Mouse (Mus musculus): Measurements from ENCODE around the gene Pid1. TPM values are rescaled to one million over a fixed set of nuclear protein-coding genes. Genes with fewer than 3 reads are reported as not detected.

Gene Pid1
- polyA plus RNA-seq, 1 experiment from 2014 or later: 33.5 TPM

DNA sequence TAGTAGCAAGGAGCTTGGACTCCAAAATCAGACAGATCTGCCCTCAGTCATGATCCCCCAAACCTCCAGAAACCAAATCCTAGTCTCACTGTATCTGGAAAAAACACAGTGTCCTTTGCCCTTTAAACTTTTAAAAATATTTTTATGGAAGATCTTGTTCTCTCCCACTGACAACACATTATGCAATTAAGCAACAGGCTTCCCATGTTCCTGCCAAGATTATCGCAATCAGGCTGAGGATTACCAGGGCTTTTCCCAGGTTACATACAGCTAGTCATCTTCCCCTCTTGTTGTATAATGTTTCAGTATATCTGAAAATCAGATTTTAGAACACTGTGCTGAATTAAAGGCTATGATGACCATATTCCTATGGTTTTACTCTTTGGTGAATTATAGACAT lies 64.3 kb downstream of the Pid1 start:
- Histone ChIP-seq H3K4me2 (replicated peaks; ENCODE audit: low read depth, low read length) (no peak overlapping the region), H3K36me3 (ENCODE audit: control insufficient read depth, insufficient read depth, low read length) (no peaks in the 10 kb centered on the region), H3K4me1 (ENCODE audit: control insufficient read depth, insufficient read depth, low read length) (no peaks in the 10 kb centered on the region), H3K27ac (ENCODE audit: low read depth, low read length) (no peak overlapping the region), H3K27me3 (ENCODE audit: control insufficient read depth, insufficient read depth, low read length) (no peaks in the 10 kb centered on the region), H3K4me3 (ENCODE audit: low read length) (no peak overlapping the region), H3K9ac (ENCODE audit: low read depth, low read length) (no peak overlapping the region), H3K9me3 (ENCODE audit: control insufficient read depth, low read length) (no peaks in the 10 kb centered on the region)
- no peak for ATAC-seq (ENCODE audit: low FRiP score, low TSS enrichment)
- WGBS: 83% methylated on average over 1 of the region's 1 CpGs

DNA sequence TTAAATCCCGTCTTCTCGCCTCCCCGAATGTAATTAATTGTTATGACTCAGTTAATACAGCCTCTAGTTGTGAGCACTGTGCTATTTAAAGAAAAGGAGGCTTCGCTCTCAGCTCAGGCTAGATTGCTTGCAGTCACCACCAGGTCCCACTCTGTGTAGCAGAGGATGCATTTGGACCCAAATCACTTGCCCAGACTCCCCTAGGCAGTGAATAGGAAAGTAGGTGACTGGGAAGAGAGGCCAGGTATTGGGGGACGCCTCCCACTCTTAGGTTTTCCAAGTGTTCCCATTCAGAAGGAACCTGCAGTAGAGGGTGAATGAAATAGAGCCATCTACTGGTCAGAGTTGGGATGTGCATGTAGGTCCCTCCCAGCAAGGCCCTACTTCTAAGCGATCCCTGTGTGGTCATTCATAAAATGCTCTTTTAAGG lies 77.3 kb downstream of the Pid1 start:
- no peak overlapping the region for H3K27ac ChIP-seq (ENCODE audit: low read depth, low read length)
- no peaks in the 10 kb centered on the region for H3K36me3 ChIP-seq (ENCODE audit: control insufficient read depth, insufficient read depth, low read length)
- WGBS: 34% methylated on average over 6 of the region's 6 CpGs
- peaks cover 4% of the 10 kb centered on the region; the same call in 1 of the 2 replicates for H3K27me3 ChIP-seq (ENCODE audit: control insufficient read depth, insufficient read depth, low read length)
- no peaks in the 10 kb centered on the region for H3K9me3 ChIP-seq (ENCODE audit: control insufficient read depth, low read length)
- H3K4me2 ChIP-seq (replicated peaks; ENCODE audit: low read depth, low read length): no peak overlapping the region
- ATAC-seq (ENCODE audit: low FRiP score, low TSS enrichment): peak; percentile 54; the same call in 1 of the 2 replicates
- H3K9ac ChIP-seq (ENCODE audit: low read depth, low read length): no peak overlapping the region
- no peak overlapping the region for H3K4me3 ChIP-seq (ENCODE audit: low read length)
- H3K4me1 ChIP-seq (ENCODE audit: control insufficient read depth, insufficient read depth, low read length): no peaks in the 10 kb centered on the region

- Histone ChIP-seq H3K4me2 (replicated peaks; ENCODE audit: low read depth, low read length) (no peak overlapping the region), H3K27me3 (ENCODE audit: control insufficient read depth, insufficient read depth, low read length) (peaks cover 4% of the 10 kb centered on the region; the same call in 1 of the 2 replicates), H3K36me3 (ENCODE audit: control insufficient read depth, insufficient read depth, low read length) (no peaks in the 10 kb centered on the region), H3K27ac (ENCODE audit: low read depth, low read length) (no peak overlapping the region), H3K4me3 (ENCODE audit: low read length) (no peak overlapping the region), H3K4me1 (ENCODE audit: control insufficient read depth, insufficient read depth, low read length) (no peaks in the 10 kb centered on the region), H3K9me3 (ENCODE audit: control insufficient read depth, low read length) (no peaks in the 10 kb centered on the region), H3K9ac (ENCODE audit: low read depth, low read length) (no peak overlapping the region)
- ATAC-seq (ENCODE audit: low FRiP score, low TSS enrichment): no peak
- 93% methylated on average over 7 of the region's 7 CpGs for WGBS
These were observed 78.4 kb downstream of the Pid1 start for GRCm38 (mm10) chr1:84285620-84286019.

GRCm38 (mm10) chr1:84284293-84285068 lies 79.5 kb downstream of the Pid1 start:
- Histone ChIP-seq H3K27me3 (ENCODE audit: control insufficient read depth, insufficient read depth, low read length) (peaks cover 4% of the 10 kb centered on the region; the same call in 1 of the 2 replicates), H3K4me1 (ENCODE audit: control insufficient read depth, insufficient read depth, low read length) (no peaks in the 10 kb centered on the region), H3K4me2 (replicated peaks; ENCODE audit: low read depth, low read length) (peak overlapping the region; percentile 85), H3K4me3 (ENCODE audit: low read length) (peak overlapping the region; percentile 55), H3K9me3 (ENCODE audit: control insufficient read depth, low read length) (no peaks in the 10 kb centered on the region), H3K27ac (ENCODE audit: low read depth, low read length) (no peak overlapping the region), H3K9ac (ENCODE audit: low read depth, low read length) (peak overlapping the region; percentile 61), H3K36me3 (ENCODE audit: control insufficient read depth, insufficient read depth, low read length) (no peaks in the 10 kb centered on the region)
- WGBS: 4% methylated on average over 35 of the region's 53 CpGs
- ATAC-seq (ENCODE audit: low FRiP score, low TSS enrichment): peak; percentile 86

- no peak overlapping the region for H3K9ac ChIP-seq (ENCODE audit: low read depth, low read length)
- H3K36me3 ChIP-seq (ENCODE audit: control insufficient read depth, insufficient read depth, low read length): no peaks in the 10 kb centered on the region
- peak overlapping the region; percentile 55; the same call in 1 of the 2 replicates for H3K4me3 ChIP-seq (ENCODE audit: low read length)
- WGBS: 15% methylated on average over 2 of the region's 2 CpGs
- ATAC-seq (ENCODE audit: low FRiP score, low TSS enrichment): no peak
- H3K9me3 ChIP-seq (ENCODE audit: control insufficient read depth, low read length): no peaks in the 10 kb centered on the region
- no peak overlapping the region for H3K27ac ChIP-seq (ENCODE audit: low read depth, low read length)
- H3K4me1 ChIP-seq (ENCODE audit: control insufficient read depth, insufficient read depth, low read length): no peaks in the 10 kb centered on the region
- peak overlapping the region; percentile 85 for H3K4me2 ChIP-seq (replicated peaks; ENCODE audit: low read depth, low read length)
- H3K27me3 ChIP-seq (ENCODE audit: control insufficient read depth, insufficient read depth, low read length): peaks cover 4% of the 10 kb centered on the region; the same call in 1 of the 2 replicates
These were observed 80.9 kb downstream of the Pid1 start for GRCm38 (mm10) chr1:84283119-84283518.

DNA sequence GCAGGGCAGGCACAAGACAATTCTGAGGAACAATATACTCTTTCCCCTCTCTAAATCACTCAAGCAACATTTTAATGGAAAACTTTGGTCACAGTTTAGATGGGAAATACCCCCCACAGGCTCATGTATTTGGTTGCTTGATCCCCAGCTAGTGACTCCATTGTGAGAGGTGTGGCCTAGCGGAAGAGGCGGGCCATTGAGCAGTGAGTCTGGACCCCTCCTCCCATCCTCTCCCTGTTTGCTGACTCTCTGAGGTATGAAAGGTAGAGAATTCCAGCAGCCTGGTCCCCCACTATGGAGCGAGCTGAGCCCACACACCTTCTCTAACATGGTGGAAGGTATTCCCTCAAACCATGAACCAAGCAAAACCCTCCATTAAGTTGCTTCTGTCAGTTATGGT lies 83.8 kb downstream of the Pid1 start:
- Histone ChIP-seq H3K27me3 (ENCODE audit: control insufficient read depth, insufficient read depth, low read length) (peaks cover under 1% of the 10 kb centered on the region; the same call in 1 of the 2 replicates), H3K36me3 (ENCODE audit: control insufficient read depth, insufficient read depth, low read length) (no peaks in the 10 kb centered on the region), H3K4me3 (ENCODE audit: low read length) (no peak overlapping the region), H3K4me1 (ENCODE audit: control insufficient read depth, insufficient read depth, low read length) (no peaks in the 10 kb centered on the region), H3K27ac (ENCODE audit: low read depth, low read length) (no peak overlapping the region), H3K9me3 (ENCODE audit: control insufficient read depth, low read length) (no peaks in the 10 kb centered on the region), H3K4me2 (replicated peaks; ENCODE audit: low read depth, low read length) (no peak overlapping the region), H3K9ac (ENCODE audit: low read depth, low read length) (no peak overlapping the region)
- ATAC-seq (ENCODE audit: low FRiP score, low TSS enrichment): no peak
- 96% methylated on average over 3 of the region's 3 CpGs for WGBS

DNA sequence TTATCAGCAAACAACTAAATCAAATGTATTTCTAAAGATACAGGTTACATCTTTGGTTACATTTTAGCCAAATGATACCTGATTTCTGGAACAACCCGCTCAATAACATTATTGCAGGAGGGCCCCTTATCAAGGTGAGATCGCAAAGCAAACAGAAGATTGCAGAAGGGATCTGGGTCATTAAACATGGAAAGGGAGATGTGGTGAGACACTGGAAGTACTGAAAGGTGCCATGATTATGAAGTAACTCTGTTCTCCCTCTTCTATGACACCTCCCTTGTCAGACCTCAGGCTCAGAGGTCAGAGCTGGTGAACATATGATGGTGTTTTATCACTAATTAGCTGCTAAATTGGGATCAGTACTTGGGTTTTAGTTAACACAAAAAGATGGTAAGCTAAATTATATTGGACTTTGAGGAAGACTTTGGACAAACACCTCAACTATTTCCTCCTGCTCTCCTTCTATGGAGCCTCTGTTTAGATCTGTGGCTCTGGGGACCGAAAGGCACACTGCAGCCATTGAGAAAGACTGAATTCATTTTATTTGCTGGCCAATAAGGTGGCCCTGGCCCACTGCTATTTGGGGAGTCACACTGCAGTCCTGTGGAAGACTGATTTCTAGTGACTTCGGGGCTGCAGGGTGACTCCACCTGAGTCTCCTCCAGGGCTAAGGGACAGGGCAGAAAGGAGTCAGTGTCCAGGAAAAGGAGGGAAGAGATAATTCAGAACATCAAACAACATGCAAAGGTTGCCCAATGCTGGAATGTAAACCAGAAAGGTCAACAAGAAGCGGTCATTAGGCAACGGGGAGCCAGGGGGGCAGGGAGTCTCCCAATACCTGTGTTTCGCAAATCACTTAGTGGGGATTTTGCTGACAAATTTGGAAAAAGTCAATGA lies 85.4 kb downstream of the Pid1 start:
- Histone ChIP-seq H3K4me3 (ENCODE audit: low read length) (no peak overlapping the region), H3K9ac (ENCODE audit: low read depth, low read length) (no peak overlapping the region), H3K4me2 (replicated peaks; ENCODE audit: low read depth, low read length) (no peak overlapping the region), H3K4me1 (ENCODE audit: control insufficient read depth, insufficient read depth, low read length) (no peaks in the 10 kb centered on the region), H3K27ac (ENCODE audit: low read depth, low read length) (no peak overlapping the region), H3K27me3 (ENCODE audit: control insufficient read depth, insufficient read depth, low read length) (no peaks in the 10 kb centered on the region), H3K36me3 (ENCODE audit: control insufficient read depth, insufficient read depth, low read length) (no peaks in the 10 kb centered on the region), H3K9me3 (ENCODE audit: control insufficient read depth, low read length) (no peaks in the 10 kb centered on the region)
- 69% methylated on average over 7 of the region's 7 CpGs for WGBS
- ATAC-seq (ENCODE audit: low FRiP score, low TSS enrichment): no peak

DNA sequence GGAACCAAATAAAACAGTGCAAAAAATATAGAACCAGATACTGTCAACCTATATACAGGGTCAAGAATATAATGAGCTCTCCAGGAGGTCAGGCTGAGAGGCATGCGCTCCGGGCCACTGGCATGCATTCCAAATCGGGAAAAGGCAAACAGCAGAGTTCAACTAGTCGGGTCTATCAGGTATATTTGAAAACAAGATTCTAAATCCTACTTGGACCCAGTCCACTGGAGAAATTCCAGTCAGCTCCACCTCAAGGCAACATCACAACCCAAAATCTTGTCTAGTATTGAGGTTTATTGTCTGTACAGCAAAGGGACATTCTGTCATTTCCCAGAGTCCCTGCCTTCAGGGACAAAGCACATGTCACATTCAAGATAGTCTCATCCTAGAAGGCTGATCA lies 91.0 kb downstream of the Pid1 start:
- H3K4me2 ChIP-seq (replicated peaks; ENCODE audit: low read depth, low read length): no peak overlapping the region
- ATAC-seq (ENCODE audit: low FRiP score, low TSS enrichment): no peak

More for the DNA sequence above, 91.0 kb downstream of the Pid1 start:
- Histone ChIP-seq H3K9ac (ENCODE audit: low read depth, low read length) (no peak overlapping the region), H3K36me3 (ENCODE audit: control insufficient read depth, insufficient read depth, low read length) (no peaks in the 10 kb centered on the region), H3K4me1 (ENCODE audit: control insufficient read depth, insufficient read depth, low read length) (no peaks in the 10 kb centered on the region), H3K27me3 (ENCODE audit: control insufficient read depth, insufficient read depth, low read length) (no peaks in the 10 kb centered on the region), H3K9me3 (ENCODE audit: control insufficient read depth, low read length) (no peaks in the 10 kb centered on the region), H3K27ac (ENCODE audit: low read depth, low read length) (no peak overlapping the region), H3K4me3 (ENCODE audit: low read length) (no peak overlapping the region)
- 71% methylated on average over 4 of the region's 4 CpGs for WGBS

All from kidney, embryonic 14.5 days (tissue).